Mouse (Mus musculus) stomach, embryonic 16.5 days (tissue): ENCODE measurements around the gene Fgf7. TPM values are rescaled to one million over a fixed set of nuclear protein-coding genes. Genes with fewer than 3 reads are reported as not detected.

Source experiments
- ATAC-seq: fragments of 200-750 bp; cut with Nextera tagmentation; 2 replicates; pipeline ENCODE4 v1.8.0; 2017; ENCODE audit warnings: moderate number of reproducible peaks, moderate TSS enrichment; ENCODE audit not compliant: insufficient read depth, low FRiP score
- H3K27ac ChIP-seq: fragments of 300-500 bp; sonication (generic); 2 replicates; pipeline ENCODE4 v1.5.1; 2014; ENCODE audit warnings: low read length
- H3K27me3 ChIP-seq: fragments of 300-500 bp; sonication (generic); 2 replicates; pipeline ENCODE4 v1.6.1; 2014; ENCODE audit warnings: low read length, control low read depth, mixed read lengths; ENCODE audit not compliant: control insufficient read depth, insufficient read depth
- H3K36me3 ChIP-seq: fragments of 300-500 bp; sonication (generic); 2 replicates; pipeline ENCODE4 v1.6.1; 2014; ENCODE audit warnings: low read length; ENCODE audit not compliant: control insufficient read depth, insufficient read depth
- H3K4me1 ChIP-seq: fragments of 300-500 bp; sonication (generic); 2 replicates; pipeline ENCODE4 v1.6.1; 2014; ENCODE audit warnings: low read length, control low read depth, mixed read lengths; ENCODE audit not compliant: control insufficient read depth, insufficient read depth
- H3K4me2 ChIP-seq: fragments of 300-500 bp; sonication (generic); 2 replicates; pipeline ENCODE4 v1.6.1; 2014; ENCODE audit warnings: low read depth, low read length, mixed read lengths
- H3K4me3 ChIP-seq: fragments of 300-500 bp; sonication (generic); replicated peaks from 2 replicates; pipeline ENCODE4 v1.5.1; 2014; ENCODE audit warnings: mild to moderate bottlenecking, low read length
- H3K9ac ChIP-seq: fragments of 300-500 bp; sonication (generic); 2 replicates; pipeline ENCODE4 v1.6.1; 2014; ENCODE audit warnings: low read length
- H3K9me3 ChIP-seq: fragments of 300-500 bp; sonication (generic); replicated peaks from 2 replicates; pipeline ENCODE4 v1.6.1; 2016; ENCODE audit warnings: low read length, control low read depth; ENCODE audit not compliant: control insufficient read depth
- WGBS: fragments of 180-500 bp; shearing (Covaris S2); extraction: QIAGEN DNeasy Blood & Tissue Kit; methylation state at CpG from one replicate; pipeline ENCODE4 v1.1.7; 2014; 5-methylcytosine and 5-hydroxymethylcytosine counted together
- polyA plus RNA-seq: library from polyadenylated mRNA; unstranded; fragments of >200 nt; fragmentation: Nextera tagmentation; extraction: Ambion mirVana; gene quantifications from 2 replicates; pipeline ENCODE4 v1.2.1, GENCODE M21; 2015

The Fgf7 gene
- polyA plus RNA-seq, 1 experiment from 2014 or later = 6.7 TPM

- H3K4me3 ChIP-seq = peak overlapping the region; percentile 33
- peak overlapping the region; percentile 55; the same call in 1 of the 2 replicates for H3K27ac ChIP-seq
- H3K9me3 ChIP-seq = no peaks in the 10 kb centered on the region
- H3K4me1 ChIP-seq = peaks cover 8% of the 10 kb centered on the region; the same call in 1 of the 2 replicates
- peak overlapping the region; percentile 49; the same call in 1 of the 2 replicates for H3K9ac ChIP-seq
- ATAC-seq = no peak
- no peaks in the 10 kb centered on the region for H3K27me3 ChIP-seq
- no peaks in the 10 kb centered on the region for H3K36me3 ChIP-seq
- peak overlapping the region; percentile 49 for H3K4me2 ChIP-seq
- WGBS = 63% methylated on average over 15 of the region's 15 CpGs
Observed at GRCm38 (mm10) chr2:126035013-126035770, 734 bp downstream of the Fgf7 start.

GRCm38 (mm10) chr2:126036121-126036520 is 1.7 kb downstream of the Fgf7 start:
- peaks cover 7% of the 10 kb centered on the region; the same call in 1 of the 2 replicates for H3K4me1 ChIP-seq
- ATAC-seq = no peak
- peak overlapping the region; percentile 33 for H3K4me3 ChIP-seq
- peak overlapping the region; percentile 52; the same call in 1 of the 2 replicates for H3K9ac ChIP-seq
- H3K36me3 ChIP-seq = no peaks in the 10 kb centered on the region
- peak overlapping the region; percentile 49 for H3K4me2 ChIP-seq
- H3K27ac ChIP-seq = no peak overlapping the region
- H3K27me3 ChIP-seq = no peaks in the 10 kb centered on the region
- H3K9me3 ChIP-seq = no peaks in the 10 kb centered on the region
- WGBS = 85% methylated on average over 4 of the region's 4 CpGs

GRCm38 (mm10) chr2:126038221-126039000 is 4.0 kb downstream of the Fgf7 start:
- whole genome bisulfite sequencing = 80% methylated on average over 7 of the region's 7 CpGs
- Histone ChIP-seq H3K9me3 (no peaks in the 10 kb centered on the region), H3K4me3 (no peak overlapping the region), H3K27ac (no peak overlapping the region), H3K36me3 (no peaks in the 10 kb centered on the region), H3K27me3 (no peaks in the 10 kb centered on the region), H3K4me1 (no peaks in the 10 kb centered on the region), H3K9ac (no peak overlapping the region), H3K4me2 (0 out of 2 replicates have a peak overlapping the region, but pooled peaks have one; percentile 0)
- ATAC-seq = no peak

GRCm38 (mm10) chr2:126039414-126039891 is 5.0 kb downstream of the Fgf7 start:
- Histone ChIP-seq H3K4me1 (no peaks in the 10 kb centered on the region), H3K4me2 (no peak overlapping the region), H3K4me3 (no peak overlapping the region), H3K9ac (no peak overlapping the region), H3K27ac (no peak overlapping the region), H3K36me3 (no peaks in the 10 kb centered on the region), H3K9me3 (no peaks in the 10 kb centered on the region), H3K27me3 (no peaks in the 10 kb centered on the region)
- 72% methylated on average over 4 of the region's 4 CpGs for WGBS
- ATAC-seq = no peak

- ATAC-seq = no peak
- Histone ChIP-seq H3K9ac (no peak overlapping the region), H3K36me3 (no peaks in the 10 kb centered on the region), H3K9me3 (no peaks in the 10 kb centered on the region), H3K4me3 (no peak overlapping the region), H3K4me2 (no peak overlapping the region), H3K4me1 (no peaks in the 10 kb centered on the region), H3K27ac (no peak overlapping the region), H3K27me3 (no peaks in the 10 kb centered on the region)
- 83% methylated on average over 2 of the region's 2 CpGs for WGBS
Observed at GRCm38 (mm10) chr2:126040651-126041050, 6.2 kb downstream of the Fgf7 start.

- Histone ChIP-seq H3K36me3 (no peaks in the 10 kb centered on the region), H3K27me3 (no peaks in the 10 kb centered on the region)
- ATAC-seq = no peak
Observed at GRCm38 (mm10) chr2:126041237-126041636, 6.8 kb downstream of the Fgf7 start.

GRCm38 (mm10) chr2:126042674-126043073 is 8.2 kb downstream of the Fgf7 start:
- Histone ChIP-seq H3K9me3 (no peaks in the 10 kb centered on the region), H3K4me1 (no peaks in the 10 kb centered on the region), H3K4me3 (no peak overlapping the region), H3K27me3 (no peaks in the 10 kb centered on the region), H3K4me2 (no peak overlapping the region), H3K36me3 (no peaks in the 10 kb centered on the region), H3K9ac (no peak overlapping the region), H3K27ac (no peak overlapping the region)
- 61% methylated on average over 3 of the region's 3 CpGs for WGBS
- no peak for ATAC-seq

More at GRCm38 (mm10) chr2:126041237-126041636, 6.8 kb downstream of the Fgf7 start:
- no peak overlapping the region for H3K4me2 ChIP-seq
- no peak overlapping the region for H3K4me3 ChIP-seq
- H3K9ac ChIP-seq = no peak overlapping the region
- 91% methylated on average over 6 of the region's 6 CpGs for WGBS
- H3K9me3 ChIP-seq = no peaks in the 10 kb centered on the region
- no peak overlapping the region for H3K27ac ChIP-seq
- no peaks in the 10 kb centered on the region for H3K4me1 ChIP-seq

- no peaks in the 10 kb centered on the region for H3K36me3 ChIP-seq
- H3K9me3 ChIP-seq = no peaks in the 10 kb centered on the region
- H3K4me3 ChIP-seq = no peak overlapping the region
- H3K27me3 ChIP-seq = no peaks in the 10 kb centered on the region
- H3K27ac ChIP-seq = no peak overlapping the region
- no peaks in the 10 kb centered on the region for H3K4me1 ChIP-seq
- no peak overlapping the region for H3K4me2 ChIP-seq
- 80% methylated on average over 5 of the region's 5 CpGs for WGBS
- no peak for ATAC-seq
- no peak overlapping the region for H3K9ac ChIP-seq
Observed at GRCm38 (mm10) chr2:126045621-126046020, 11.2 kb downstream of the Fgf7 start.
